Mouse (Mus musculus): ENCODE data around the gene Tmem129.

DNA sequence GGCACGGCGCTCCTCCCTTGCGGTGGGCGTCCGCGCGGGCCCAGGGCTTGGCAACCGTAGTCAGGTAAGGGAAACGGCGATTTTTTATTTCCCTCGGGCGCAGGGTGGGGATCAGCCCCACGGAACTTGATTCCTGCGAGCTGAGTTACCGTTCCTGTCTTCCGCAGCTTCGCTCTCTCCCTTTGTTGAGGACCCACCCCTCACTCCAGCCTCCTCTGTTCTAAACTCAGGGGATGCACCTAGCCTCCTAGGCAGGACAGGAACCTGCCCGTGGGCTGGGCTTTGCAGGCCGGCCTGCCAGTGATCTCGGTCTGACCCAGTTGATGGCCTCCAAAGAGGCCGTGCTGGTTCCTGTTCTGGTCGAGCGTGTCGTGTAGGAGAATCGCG lies 441 bp upstream of the Tmem129 start:
- TF ChIP-seq CTCF (IDR thresholded peaks at IDR 0.05; ENCODE audit: borderline replicate concordance, insufficient read depth, low read depth, low read length) (no peak), POLR2A (IDR thresholded peaks at IDR 0.05; ENCODE audit: borderline replicate concordance, insufficient read depth, low read length) (no peak)
